Mouse (Mus musculus): ENCODE results near the gene Hdgfl2. TPM values are rescaled to one million over a fixed set of nuclear protein-coding genes. Genes with fewer than 3 reads are reported as not detected.
"Not testable (repeated sequence)": the region's sequence is repeated elsewhere in the genome, so short reads cannot be mapped to it uniquely, and the experiment has no call there.

The Hdgfl2 gene
- polyA plus RNA-seq, 1 experiment from 2014 or later = 195 TPM

DNA sequence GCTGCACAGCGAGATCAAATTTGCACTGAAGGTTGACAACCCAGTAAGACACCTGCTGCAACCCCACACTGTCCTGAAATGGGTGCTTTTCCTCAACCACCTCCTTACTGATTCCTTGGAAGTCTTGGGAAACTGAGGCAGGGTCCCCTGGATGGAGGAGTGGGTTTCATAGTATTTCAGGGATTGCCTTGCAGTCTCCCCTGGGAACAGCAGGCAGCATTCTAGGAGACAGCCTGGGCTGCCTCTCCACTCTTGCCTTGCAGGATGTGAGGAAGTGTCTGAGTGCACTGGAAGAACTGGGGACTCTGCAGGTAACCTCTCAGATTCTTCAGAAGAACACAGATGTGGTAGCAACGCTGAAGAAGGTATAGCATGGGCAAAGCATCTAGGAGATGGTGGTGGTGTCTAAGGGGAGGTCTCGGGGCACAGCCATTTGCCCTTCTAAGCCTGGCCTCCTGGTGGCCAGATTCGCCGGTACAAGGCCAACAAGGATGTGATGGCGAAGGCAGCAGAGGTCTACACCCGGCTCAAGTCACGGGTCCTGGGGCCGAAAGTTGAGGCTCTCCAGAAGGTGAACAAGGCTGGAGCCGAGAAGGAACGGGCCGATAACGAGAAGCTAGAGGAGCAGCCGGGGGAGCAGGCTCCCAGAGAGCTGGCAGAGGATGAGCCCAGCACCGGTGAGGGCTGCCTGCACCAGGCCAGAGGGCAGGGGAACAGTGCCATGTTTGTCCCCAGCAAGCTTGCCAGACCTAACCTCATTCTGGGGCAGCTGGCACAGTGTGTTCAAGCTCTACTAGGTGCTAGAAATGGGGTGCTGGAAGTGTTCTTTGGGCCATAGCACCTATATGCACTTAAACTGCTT lies 19.5 kb downstream of the Hdgfl2 start:
- Histone ChIP-seq H3K27ac (replicated peaks) (no peak overlapping the region), H3K4me3 (no peak overlapping the region), H3K9me3 (no peaks in the 10 kb centered on the region), H3K36me3 (replicated peaks) (peaks cover 98% of the 10 kb centered on the region), H3K4me1 (no peaks in the 10 kb centered on the region), H3K27me3 (replicated peaks; ENCODE audit: low read depth, poor library complexity, severe bottlenecking) (no peaks in the 10 kb centered on the region)
- WGBS = 89% methylated on average over 15 of the region's 15 CpGs
- no peak for DNase-seq (ENCODE audit: low spot score)

DNA sequence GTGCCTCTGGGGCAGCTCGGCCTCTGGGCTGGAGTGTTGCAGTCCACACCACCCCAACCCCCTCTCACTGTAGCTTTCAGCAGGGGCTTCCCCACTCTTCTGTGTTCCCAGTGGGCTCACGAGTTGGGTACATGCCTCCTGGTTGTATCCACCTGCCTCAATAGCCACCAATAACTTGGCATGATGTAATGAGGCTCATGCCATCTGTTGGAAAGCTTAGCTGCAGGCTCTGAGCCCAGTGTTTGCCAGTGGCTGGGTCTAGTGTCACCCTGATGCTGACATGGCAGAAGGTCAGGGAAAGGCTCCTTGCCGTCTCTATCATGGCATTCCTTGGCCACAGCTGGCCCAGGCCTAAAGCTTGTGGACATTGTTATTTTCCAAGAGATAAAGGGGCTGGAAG lies 21.4 kb downstream of the Hdgfl2 start:
- Histone ChIP-seq H3K27me3 (replicated peaks; ENCODE audit: low read depth, poor library complexity, severe bottlenecking) (no peaks in the 10 kb centered on the region), H3K4me1 (no peaks in the 10 kb centered on the region), H3K36me3 (replicated peaks) (peaks cover 84% of the 10 kb centered on the region), H3K9me3 (no peaks in the 10 kb centered on the region), H3K4me3 (no peak overlapping the region), H3K27ac (replicated peaks) (no peak overlapping the region)
- DNase-seq (ENCODE audit: low spot score) = no peak
- WGBS = 86% methylated on average over 3 of the region's 3 CpGs

DNA sequence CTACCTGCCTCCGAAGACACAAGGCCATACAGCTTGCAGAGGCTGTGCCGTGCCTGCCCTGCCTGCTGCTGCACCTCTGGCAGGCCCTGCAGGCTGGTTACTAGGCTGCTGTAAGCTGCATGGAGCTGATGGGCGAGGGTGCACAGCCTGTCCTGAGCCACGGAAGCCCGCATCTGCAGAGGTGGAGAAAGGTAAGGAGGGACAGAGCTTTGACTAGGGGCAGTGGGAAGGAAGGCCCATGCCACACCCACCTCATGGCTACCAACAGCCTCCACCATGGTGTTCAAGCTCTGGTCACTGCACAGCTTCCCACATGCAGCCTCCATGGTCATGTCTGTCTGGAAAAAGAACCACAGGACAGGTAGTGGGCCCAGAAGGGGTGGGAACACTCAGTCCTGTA lies 22.7 kb downstream of the Hdgfl2 start:
- no peaks in the 10 kb centered on the region for H3K9me3 ChIP-seq
- no peaks in the 10 kb centered on the region for H3K27me3 ChIP-seq (replicated peaks; ENCODE audit: low read depth, poor library complexity, severe bottlenecking)
- H3K27ac ChIP-seq (replicated peaks) = no peak overlapping the region
- no peaks in the 10 kb centered on the region for H3K4me1 ChIP-seq
- 93% methylated on average over 5 of the region's 5 CpGs for WGBS
- DNase-seq (ENCODE audit: low spot score) = no peak
- H3K4me3 ChIP-seq = no peak overlapping the region
- peaks cover 74% of the 10 kb centered on the region for H3K36me3 ChIP-seq (replicated peaks)

DNA sequence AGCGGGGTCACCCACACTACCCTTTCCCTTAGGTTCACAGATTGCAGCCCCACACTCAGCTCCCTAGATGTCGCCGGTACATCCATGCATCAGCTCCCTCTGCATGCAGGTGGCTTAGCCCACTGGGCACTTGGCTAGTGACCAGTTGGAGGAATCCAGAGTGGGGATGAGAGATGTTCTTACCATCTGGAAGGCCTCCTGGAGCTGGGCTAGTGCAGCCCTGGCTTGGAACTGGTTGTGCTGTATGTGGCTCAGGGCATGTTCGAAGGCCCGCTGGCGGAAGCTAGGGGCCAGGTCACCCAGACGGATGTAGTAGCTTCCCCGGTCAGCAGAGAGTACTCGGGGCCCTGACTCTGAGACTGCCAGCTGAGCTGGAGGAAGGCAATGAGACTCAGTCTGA lies 23.5 kb downstream of the Hdgfl2 start:
- H3K27me3 ChIP-seq (replicated peaks; ENCODE audit: low read depth, poor library complexity, severe bottlenecking) = no peaks in the 10 kb centered on the region
- WGBS = 94% methylated on average over 9 of the region's 9 CpGs
- no peak overlapping the region for H3K27ac ChIP-seq (replicated peaks)
- DNase-seq (ENCODE audit: low spot score) = no peak
- no peak overlapping the region for H3K4me3 ChIP-seq
- H3K4me1 ChIP-seq = no peaks in the 10 kb centered on the region
- H3K9me3 ChIP-seq = no peaks in the 10 kb centered on the region
- H3K36me3 ChIP-seq (replicated peaks) = peaks cover 73% of the 10 kb centered on the region

- no peaks in the 10 kb centered on the region for H3K4me1 ChIP-seq
- H3K27ac ChIP-seq (replicated peaks) = no peak overlapping the region
- DNase-seq (ENCODE audit: low spot score) = no peak
- peaks cover 65% of the 10 kb centered on the region for H3K36me3 ChIP-seq (replicated peaks)
- WGBS = 94% methylated on average over 8 of the region's 8 CpGs
- H3K4me3 ChIP-seq = no peak overlapping the region
- H3K9me3 ChIP-seq = no peaks in the 10 kb centered on the region
- no peaks in the 10 kb centered on the region for H3K27me3 ChIP-seq (replicated peaks; ENCODE audit: low read depth, poor library complexity, severe bottlenecking)
Observed at GRCm38 (mm10) chr17:56103465-56104285, 24.2 kb downstream of the Hdgfl2 start.

DNA sequence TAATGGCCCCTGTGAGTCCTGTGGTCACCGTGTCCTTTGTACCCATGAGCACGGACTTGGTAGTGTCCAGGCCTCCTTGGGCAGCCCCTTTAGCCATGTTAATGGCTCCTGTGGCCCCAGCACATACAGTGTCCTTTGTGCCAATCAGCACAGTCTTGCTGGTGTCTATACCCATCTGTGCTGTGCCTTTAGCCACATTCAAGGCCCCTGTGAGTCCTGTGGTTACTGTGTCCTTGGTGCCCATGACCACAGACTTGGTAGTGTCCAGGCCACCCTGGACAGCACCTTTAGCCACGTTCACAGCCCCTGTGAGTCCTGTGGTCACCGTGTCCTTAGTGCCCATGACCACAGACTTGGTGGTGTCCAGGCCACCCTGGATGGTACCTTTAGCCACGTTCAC lies 25.4 kb downstream of the Hdgfl2 start:
- H3K4me3 ChIP-seq; H3K27me3 ChIP-seq (replicated peaks; ENCODE audit: low read depth, poor library complexity, severe bottlenecking); H3K9me3 ChIP-seq; H3K27ac ChIP-seq (replicated peaks); DNase-seq (ENCODE audit: low spot score); H3K4me1 ChIP-seq: not testable (repeated sequence)
- WGBS = 96% methylated on average over 3 of the region's 5 CpGs
- peaks cover 54% of the 10 kb centered on the region for H3K36me3 ChIP-seq (replicated peaks)

DNA sequence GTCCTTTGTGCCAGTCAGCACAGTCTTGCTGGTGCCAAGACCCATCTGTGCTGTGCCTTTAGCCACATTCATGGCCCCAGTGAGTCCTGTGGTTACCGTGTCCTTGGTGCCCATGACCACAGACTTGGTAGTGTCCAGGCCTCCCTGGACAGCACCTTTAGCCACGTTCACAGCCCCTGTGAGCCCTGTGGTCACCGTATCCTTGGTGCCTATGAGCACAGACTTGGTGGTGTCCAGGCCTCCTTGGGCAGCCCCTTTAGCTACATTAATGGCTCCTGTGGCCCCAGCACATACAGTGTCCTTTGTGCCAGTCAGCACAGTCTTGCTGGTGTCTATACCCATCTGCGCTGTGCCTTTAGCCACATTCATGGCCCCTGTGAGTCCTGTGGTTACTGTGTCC lies 27.0 kb downstream of the Hdgfl2 start:
- not testable (repeated sequence) for H3K9me3 ChIP-seq; H3K27me3 ChIP-seq (replicated peaks; ENCODE audit: low read depth, poor library complexity, severe bottlenecking); H3K4me3 ChIP-seq; H3K27ac ChIP-seq (replicated peaks); DNase-seq (ENCODE audit: low spot score); H3K4me1 ChIP-seq
- H3K36me3 ChIP-seq (replicated peaks) = peaks cover 37% of the 10 kb centered on the region
- 91% methylated on average over 4 of the region's 4 CpGs for WGBS

- peaks cover 32% of the 10 kb centered on the region for H3K36me3 ChIP-seq (replicated peaks)
- H3K4me1 ChIP-seq = no peaks in the 10 kb centered on the region
- WGBS = 78% methylated on average over 4 of the region's 4 CpGs
- no peaks in the 10 kb centered on the region for H3K27me3 ChIP-seq (replicated peaks; ENCODE audit: low read depth, poor library complexity, severe bottlenecking)
- no peaks in the 10 kb centered on the region for H3K9me3 ChIP-seq
- no peak overlapping the region for H3K27ac ChIP-seq (replicated peaks)
- H3K4me3 ChIP-seq = no peak overlapping the region
- DNase-seq (ENCODE audit: low spot score) = no peak
Observed at GRCm38 (mm10) chr17:56106981-56107380, 27.5 kb downstream of the Hdgfl2 start.

GRCm38 (mm10) chr17:56107736-56108135 lies 28.3 kb downstream of the Hdgfl2 start:
- 65% methylated on average over 2 of the region's 2 CpGs for WGBS
- no peak overlapping the region for H3K4me3 ChIP-seq
- H3K4me1 ChIP-seq = no peaks in the 10 kb centered on the region
- DNase-seq (ENCODE audit: low spot score) = no peak
- H3K27ac ChIP-seq (replicated peaks) = no peak overlapping the region
- H3K36me3 ChIP-seq (replicated peaks) = peaks cover 24% of the 10 kb centered on the region
- H3K9me3 ChIP-seq = no peaks in the 10 kb centered on the region
- no peaks in the 10 kb centered on the region for H3K27me3 ChIP-seq (replicated peaks; ENCODE audit: low read depth, poor library complexity, severe bottlenecking)

GRCm38 (mm10) chr17:56108334-56109044 lies 29.1 kb downstream of the Hdgfl2 start:
- no peaks in the 10 kb centered on the region for H3K27me3 ChIP-seq (replicated peaks; ENCODE audit: low read depth, poor library complexity, severe bottlenecking)
- H3K9me3 ChIP-seq = no peaks in the 10 kb centered on the region
- no peaks in the 10 kb centered on the region for H3K4me1 ChIP-seq
- H3K27ac ChIP-seq (replicated peaks) = no peak overlapping the region
- DNase-seq (ENCODE audit: low spot score) = no peak
- peaks cover 17% of the 10 kb centered on the region for H3K36me3 ChIP-seq (replicated peaks)
- no peak overlapping the region for H3K4me3 ChIP-seq
- WGBS = 85% methylated on average over 6 of the region's 6 CpGs

- Histone ChIP-seq H3K9me3 (no peaks in the 10 kb centered on the region), H3K4me3 (peak within 1 kb of the TSS; percentile 18; the same call in 1 of the 2 replicates), H3K27me3 (replicated peaks; ENCODE audit: low read depth, poor library complexity, severe bottlenecking) (no peaks in the 10 kb centered on the region), H3K4me1 (no peaks in the 10 kb centered on the region), H3K27ac (replicated peaks) (peak within 1 kb of the TSS; percentile 6; the same call in 1 of the 2 replicates), H3K36me3 (replicated peaks) (peaks cover 10% of the 10 kb centered on the region; the same call in 1 of the 2 replicates)
- DNase-seq (ENCODE audit: low spot score) = no peak
- WGBS = 60% methylated on average over 10 of the region's 10 CpGs
Observed at GRCm38 (mm10) chr17:56109219-56110051, 30.0 kb downstream of the Hdgfl2 start, which contains the start of gene Plin4. TSS of gene Plin4 (minus strand) at chr17:56109803.
